Mouse (Mus musculus): ENCODE data around the gene Tmc5.

The Tmc5 gene

GRCm38 (mm10) chr7:118611185-118611749 is 14.2 kb downstream of the Tmc5 start:
- DNase-seq (ENCODE audit: low spot score): no peak

GRCm38 (mm10) chr7:118611933-118612332 is 14.8 kb downstream of the Tmc5 start:
- no peak for DNase-seq (ENCODE audit: low spot score)

- DNase-seq (ENCODE audit: low spot score): no peak
Measured at GRCm38 (mm10) chr7:118614076-118614475, 17.0 kb downstream of the Tmc5 start.

GRCm38 (mm10) chr7:118618104-118618503 is 21.0 kb downstream of the Tmc5 start:
- no peak for DNase-seq (ENCODE audit: low spot score)

- no peak for DNase-seq (ENCODE audit: low spot score)
Measured at GRCm38 (mm10) chr7:118620243-118620906, 23.3 kb downstream of the Tmc5 start.

GRCm38 (mm10) chr7:118621094-118621493 is 24.0 kb downstream of the Tmc5 start:
- no peak for DNase-seq (ENCODE audit: low spot score)

GRCm38 (mm10) chr7:118627550-118628298 is 30.6 kb downstream of the Tmc5 start:
- no peak for DNase-seq (ENCODE audit: low spot score)

GRCm38 (mm10) chr7:118633094-118633493 is 36.0 kb downstream of the Tmc5 start:
- no peak for DNase-seq (ENCODE audit: low spot score)

GRCm38 (mm10) chr7:118633951-118634350 is 36.9 kb downstream of the Tmc5 start:
- peak; percentile 42 for DNase-seq (ENCODE audit: low spot score)

- DNase-seq (ENCODE audit: low spot score): no peak
Measured at GRCm38 (mm10) chr7:118637466-118637865, 40.4 kb downstream of the Tmc5 start.

GRCm38 (mm10) chr7:118646237-118646636 is 49.1 kb downstream of the Tmc5 start:
- DNase-seq (ENCODE audit: low spot score): no peak

- DNase-seq (ENCODE audit: low spot score): peak; percentile 4
Measured at GRCm38 (mm10) chr7:118649328-118649727, 52.2 kb downstream of the Tmc5 start.

- DNase-seq (ENCODE audit: low spot score): no peak
Measured at GRCm38 (mm10) chr7:118650119-118650518, 53.0 kb downstream of the Tmc5 start.

- DNase-seq (ENCODE audit: low spot score): peak; percentile 5
Measured at GRCm38 (mm10) chr7:118650891-118651290, 53.8 kb downstream of the Tmc5 start.

GRCm38 (mm10) chr7:118652572-118653295 is 55.6 kb downstream of the Tmc5 start:
- no peak for DNase-seq (ENCODE audit: low spot score)

- DNase-seq (ENCODE audit: low spot score): no peak
Measured at GRCm38 (mm10) chr7:118656730-118657129, 59.6 kb downstream of the Tmc5 start.

- no peak for DNase-seq (ENCODE audit: low spot score)
Measured at GRCm38 (mm10) chr7:118667773-118668172, 70.7 kb downstream of the Tmc5 start.

- DNase-seq (ENCODE audit: low spot score): no peak
Measured at GRCm38 (mm10) chr7:118670142-118670541, 73.0 kb downstream of the Tmc5 start.

GRCm38 (mm10) chr7:118676826-118677225 is 79.7 kb downstream of the Tmc5 start:
- no peak for DNase-seq (ENCODE audit: low spot score)

GRCm38 (mm10) chr7:118688199-118688598 is 91.1 kb downstream of the Tmc5 start:
- peak; percentile 90 for DNase-seq (ENCODE audit: low spot score)

- peak; percentile 46 for DNase-seq (ENCODE audit: low spot score)
Measured at GRCm38 (mm10) chr7:118689088-118689487, 92.0 kb downstream of the Tmc5 start.

GRCm38 (mm10) chr7:118691287-118691686 is 94.2 kb downstream of the Tmc5 start:
- no peak for DNase-seq (ENCODE audit: low spot score)

GRCm38 (mm10) chr7:118696146-118696545 is 99.0 kb downstream of the Tmc5 start:
- DNase-seq (ENCODE audit: low spot score): no peak

Measured in layer of hippocampus, adult 11-12 months (tissue).